Mouse (Mus musculus) MEL (cell line): ENCODE data around the gene Veph1.

Experiments
- CTCF ChIP-seq, 3 experiments: IDR thresholded peaks in 2 of 3; conservative IDR thresholded peaks in 1 of 3; 2 replicates each; pipeline ENCODE4 v1.5.1; 2011 to 2012; ENCODE audit warnings: low read length in 3 of 3, low read depth in 2 of 3, mild to moderate bottlenecking in 2 of 3, improper control_type of control experiment in 1 of 3, inconsistent platforms in 1 of 3, mixed read lengths in 1 of 3, moderate library complexity in 1 of 3; ENCODE audit not compliant: control insufficient read depth in 1 of 3, insufficient read depth in 1 of 3, poor library complexity in 1 of 3, severe bottlenecking in 1 of 3
- GABPA ChIP-seq: IDR thresholded peaks from 2 replicates; pipeline ENCODE4 v1.6.1; 2012; ENCODE audit warnings: low read depth, mild to moderate bottlenecking, inconsistent platforms, low read length, improper control_type of control experiment, moderate library complexity
- UBTF ChIP-seq: IDR thresholded peaks from 2 replicates; pipeline ENCODE4 v1.6.1; 2012; ENCODE audit warnings: low read depth, mild to moderate bottlenecking, inconsistent platforms, low read length, improper control_type of control experiment, moderate library complexity, borderline replicate concordance; ENCODE audit not compliant: insufficient read depth

DNA sequence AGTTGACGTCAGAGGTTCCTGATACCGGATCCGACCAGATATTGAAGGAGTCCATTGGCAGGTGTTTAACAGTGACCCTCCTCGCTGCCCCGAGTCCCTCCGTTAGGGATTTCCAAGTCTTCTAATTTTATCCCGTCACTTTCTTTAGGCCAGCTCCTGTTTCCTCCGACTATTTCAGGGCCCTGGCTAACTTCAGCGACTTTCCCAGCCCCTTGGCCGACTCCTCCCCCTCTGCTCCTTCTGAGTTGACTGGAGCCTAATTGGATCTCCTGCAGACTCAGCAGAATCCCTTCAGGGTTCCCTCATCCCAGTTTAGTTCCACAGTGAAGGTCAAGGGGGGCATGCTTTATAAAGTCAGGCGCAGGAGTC, 75.4 kb downstream of the Veph1 start:
- TF ChIP-seq UBTF: no peak
- TF ChIP-seq GABPA: no peak
- TF ChIP-seq CTCF (IDR thresholded peaks at IDR 0.05 in 2 of 3, conservative IDR thresholded peaks at IDR 0.05 in 1 of 3; ENCODE audit: control insufficient read depth in 1 of 3, insufficient read depth in 1 of 3, low read depth in 2 of 3, low read length in 3 of 3, poor library complexity in 1 of 3, severe bottlenecking in 1 of 3): no peak
